Mouse (Mus musculus) embryonic fibroblast, embryonic 13.5 days (primary cell): ENCODE data around the gene Capn3.

Experiments
- CTCF ChIP-seq: IDR thresholded peaks from 2 replicates; pipeline ENCODE4 v1.5.1; 2011; ENCODE audit warnings: mild to moderate bottlenecking, control low read depth, low read length, moderate library complexity, borderline replicate concordance; ENCODE audit not compliant: insufficient read depth
- POLR2A ChIP-seq: IDR thresholded peaks from 2 replicates; pipeline ENCODE4 v1.6.1; 2011; ENCODE audit warnings: low read depth, mild to moderate bottlenecking, control low read depth, low read length, moderate library complexity

- no peak for TF ChIP-seq POLR2A
- TF ChIP-seq CTCF, result no peak
Observed at GRCm38 (mm10) chr2:120499971-120500471, 44.2 kb downstream of the Capn3 start.
